Mouse (Mus musculus): ENCODE measurements around the gene Tom1l2.

- TF ChIP-seq POLR2A (IDR thresholded peaks at IDR 0.05; ENCODE audit: insufficient read length, low read depth) (no peak), TCF12 (IDR thresholded peaks at IDR 0.05; ENCODE audit: insufficient read depth, poor library complexity, severe bottlenecking) (no peak), REST (IDR thresholded peaks at IDR 0.05; ENCODE audit: insufficient read depth, insufficient read length) (no peak), E2F4 (IDR thresholded peaks at IDR 0.05; ENCODE audit: insufficient read depth) (no peak), MYOD1 (IDR thresholded peaks at IDR 0.05; ENCODE audit: control insufficient read depth in 1 of 3, insufficient read length in 2 of 3, low read depth in 2 of 3) (peak in 1 of 3 experiments; percentile 31), CEBPB (IDR thresholded peaks at IDR 0.05; ENCODE audit: insufficient read depth, poor library complexity, severe bottlenecking) (no peak), POLR2AphosphoS2 (IDR thresholded peaks at IDR 0.05; ENCODE audit: insufficient read length, low read depth) (no peak)
These were observed 51.0 kb downstream of the Tom1l2 start for GRCm38 (mm10) chr11:60301588-60302208.
